Mouse (Mus musculus) cerebellum, adult 18-20 months (tissue): ENCODE results near the gene Amer3.
"Not testable (repeated sequence)": the region's sequence is repeated elsewhere in the genome, so short reads cannot be mapped to it uniquely, and the experiment has no call there.

ENCODE experiments used
- DNase-seq, 2 experiments: peaks; one replicate each; pipeline ENCODE4 v3.0.0; 2021

Amer3 gene

DNA sequence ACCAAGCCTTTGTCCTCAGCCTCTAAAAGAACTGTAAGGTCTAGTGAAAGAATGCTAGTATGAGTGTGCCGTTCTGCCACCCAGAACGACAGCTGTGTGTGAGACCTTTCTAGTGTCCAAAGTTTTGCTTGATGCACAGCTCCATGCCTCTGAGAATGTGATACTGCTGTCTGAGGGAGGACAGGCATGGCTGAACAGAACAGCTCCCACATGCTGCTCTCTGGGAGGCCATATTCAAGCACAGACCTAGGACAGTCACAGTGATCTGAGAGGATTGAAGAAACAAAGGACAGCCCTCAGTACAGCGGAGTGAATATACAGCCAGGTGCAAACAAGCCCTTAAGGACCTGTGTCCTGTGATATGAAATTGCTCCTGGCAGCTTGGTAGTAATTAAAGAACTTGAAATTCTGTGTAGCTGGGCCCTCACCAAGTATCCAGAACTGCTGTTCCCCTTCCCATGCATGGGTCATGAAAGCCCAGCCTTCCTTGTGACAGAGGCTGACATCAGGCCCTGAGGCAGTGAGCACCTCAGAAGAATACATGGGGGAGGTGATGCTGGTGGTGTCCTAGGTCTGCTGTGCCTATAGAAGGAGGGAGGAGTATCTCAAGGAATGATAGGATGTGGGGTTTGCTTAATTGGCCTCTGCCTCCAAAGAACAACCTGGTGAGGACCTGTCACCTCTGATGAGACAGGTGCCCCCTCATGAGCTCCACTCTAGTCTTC lies 22.0 kb downstream of the Amer3 start:
- DNase-seq = no peak

DNA sequence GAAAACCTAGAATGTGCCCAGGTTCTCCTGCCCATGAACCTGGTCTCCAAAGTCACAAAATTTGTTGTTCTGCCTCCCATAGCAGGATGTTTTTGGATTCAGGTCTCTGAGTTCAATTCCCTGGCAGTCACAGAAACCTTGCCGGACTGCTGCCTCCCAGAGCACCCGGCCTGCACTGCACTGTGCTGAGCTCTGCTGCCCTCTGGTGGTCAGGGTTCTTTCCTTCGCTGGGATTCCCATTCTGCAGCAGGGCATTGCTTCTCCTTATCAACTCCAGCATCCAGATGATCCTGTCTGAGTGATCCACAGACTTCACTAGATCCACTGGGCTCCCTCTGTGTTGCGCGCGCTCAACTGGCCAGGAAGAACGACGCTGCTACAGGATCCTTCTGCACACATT lies 22.9 kb downstream of the Amer3 start:
- peak; percentile 80 to 86 for DNase-seq

DNA sequence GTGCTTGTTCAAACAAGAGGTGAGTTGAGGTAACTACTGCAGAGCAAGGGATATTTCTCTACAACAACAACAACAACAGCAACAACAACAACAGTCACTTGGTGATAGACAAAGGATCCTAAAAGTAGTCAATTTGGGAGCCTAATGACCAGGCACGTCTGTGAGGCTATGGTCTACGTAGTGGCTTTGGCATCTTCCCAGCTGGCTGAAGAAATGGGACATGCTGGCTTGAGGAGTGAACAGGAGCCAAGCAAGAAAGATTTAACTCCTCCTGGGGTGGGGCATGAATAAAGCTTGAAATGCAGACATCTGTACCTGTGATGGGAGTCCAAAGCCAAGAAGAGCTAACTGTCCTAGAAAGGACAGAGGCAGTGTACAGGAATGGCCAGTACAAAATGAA lies 34.3 kb downstream of the Amer3 start:
- no peak for DNase-seq

DNA sequence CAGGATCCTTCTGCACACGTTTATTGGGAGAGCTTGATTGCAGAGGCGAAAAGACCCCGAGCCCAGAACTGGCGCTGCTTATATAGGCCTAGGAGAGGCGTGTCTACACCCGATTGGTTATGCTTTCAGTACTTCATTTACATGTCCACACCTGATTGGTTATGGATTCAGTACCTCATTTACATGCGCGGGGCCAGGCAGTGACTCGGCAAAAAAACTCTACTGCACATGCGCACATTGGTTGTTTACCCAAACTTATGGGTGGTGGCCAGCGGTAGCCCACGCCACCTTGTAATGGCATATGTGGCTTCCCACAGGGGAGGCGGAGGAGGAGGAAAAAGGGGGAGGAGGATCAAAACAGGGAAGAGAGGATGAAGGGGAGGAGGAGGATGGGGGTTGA lies 40.7 kb downstream of the Amer3 start:
- not testable (repeated sequence) for DNase-seq

DNA sequence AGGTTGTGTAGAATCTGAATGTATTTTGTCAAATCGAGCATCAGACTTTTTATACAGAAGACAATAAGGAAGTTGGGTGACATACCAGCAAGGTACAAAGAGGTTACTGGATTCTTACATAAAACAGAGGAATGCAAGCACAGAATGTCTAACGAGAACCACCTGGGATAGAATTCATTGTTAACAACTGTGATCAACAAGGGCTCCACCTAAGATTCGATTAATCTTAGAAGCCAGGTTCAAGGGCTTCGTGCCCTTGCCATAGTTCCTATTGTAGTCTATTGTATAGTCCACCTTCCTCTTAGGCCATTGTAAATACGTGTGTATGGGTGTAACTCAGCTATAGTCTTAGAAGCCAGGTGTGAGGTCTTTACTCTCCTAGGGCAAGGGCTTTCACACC lies 41.3 kb downstream of the Amer3 start:
- DNase-seq = not testable (repeated sequence)

DNA sequence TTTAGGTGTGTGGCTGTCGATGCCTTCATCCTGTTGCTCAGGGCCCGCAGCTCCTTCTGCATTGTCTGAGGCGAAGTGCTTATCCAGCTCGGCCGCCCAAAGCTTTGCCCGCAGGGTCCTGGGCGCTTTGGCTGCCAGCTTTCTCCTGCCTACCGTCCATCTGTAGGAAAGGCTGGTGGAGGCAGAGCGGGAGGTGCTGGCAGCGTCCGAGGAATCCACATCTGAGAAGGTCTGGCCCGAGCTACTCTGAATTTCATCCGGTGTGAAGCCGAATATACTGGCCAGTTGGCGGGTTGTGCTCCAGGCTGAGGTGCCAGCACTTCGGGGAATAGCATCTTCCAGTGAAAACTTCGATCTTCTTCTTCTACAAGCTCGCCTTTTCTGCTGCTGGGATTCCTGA lies 56.3 kb downstream of the Amer3 start:
- DNase-seq = peak in 1 of 2 experiments; percentile 12
